Comparison of ENCODE assay signal across 14 mouse cellular contexts in the genomic region with DNA sequence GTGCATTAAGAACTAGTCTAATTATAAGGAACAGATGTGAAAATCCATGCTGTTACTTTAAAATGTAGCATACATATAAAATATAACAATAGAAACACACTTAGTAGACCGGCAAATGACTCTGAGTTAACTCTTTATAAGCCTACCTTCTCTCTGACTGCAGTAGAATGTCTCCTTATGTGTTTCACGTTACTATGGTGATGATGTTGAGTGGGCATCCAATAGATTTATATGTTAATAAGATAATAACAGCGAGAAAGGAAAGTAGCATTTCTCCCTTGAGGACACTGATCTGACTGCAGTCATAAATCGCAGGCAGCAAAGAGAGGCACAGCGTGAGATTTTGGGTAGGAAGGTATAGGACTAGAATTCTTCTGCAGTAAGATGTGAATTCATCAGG.
"Had no signal": no experiment of that assay in that cellular context is flagged by ENCODE, and none has a peak within 500 bp of the region (broad histone marks: within the 10 kb centered on the region; RNA-seq: fewer than 3 reads in every experiment).

No protein-coding gene starts in this region.

- H3K9me3 ChIP-seq: kidney, embryonic 15.5 days; limb, embryonic 13.5 days; stomach, embryonic 15.5 days had no signal

- H3K27me3 ChIP-seq: kidney, embryonic 15.5 days; limb, embryonic 13.5 days; stomach, embryonic 15.5 days had no signal

- H3K4me3 ChIP-seq: kidney, embryonic 15.5 days; limb, embryonic 13.5 days; stomach, embryonic 15.5 days had no signal

- H3K27ac ChIP-seq: kidney, embryonic 15.5 days; limb, embryonic 13.5 days; liver, embryonic 14.5 days had no signal

- DNase-seq: kidney, adult 2 months; kidney, postnatal 14 days; left cerebral cortex, postnatal 4 days; lung, embryonic 14.5 days; lung, postnatal 10 days; lung, postnatal 4 days; right cerebral cortex, postnatal 14 days; thymus, adult 2 months; thymus, postnatal 25 days had no signal

- H3K4me2 ChIP-seq: kidney, embryonic 15.5 days; limb, embryonic 13.5 days; lung, embryonic 14.5 days; midbrain, embryonic 11.5 days; stomach, embryonic 15.5 days had no signal

- H3K36me3 ChIP-seq: kidney, embryonic 15.5 days; limb, embryonic 13.5 days; stomach, embryonic 15.5 days had no signal

- H3K4me1 ChIP-seq: stomach, embryonic 15.5 days had no signal

- H3K9ac ChIP-seq: kidney, embryonic 15.5 days; limb, embryonic 13.5 days; liver, embryonic 14.5 days; lung, embryonic 14.5 days; stomach, embryonic 15.5 days had no signal
